Mouse (Mus musculus) kidney, adult 2 months (tissue): ENCODE measurements around the gene Apobec1.

Source experiments
- CTCF ChIP-seq: fragments of 200-500 bp; conservative IDR thresholded peaks from 2 replicates; pipeline ENCODE4 v1.5.1; 2011; ENCODE audit warnings: low read depth, mild to moderate bottlenecking, control low read depth, low read length, moderate library complexity, mixed read lengths; ENCODE audit not compliant: insufficient read depth, insufficient read length
- POLR2A ChIP-seq: fragments of 200-500 bp; IDR thresholded peaks from one replicate; pipeline ENCODE4 v1.6.1; 2011; ENCODE audit warnings: low read depth, low read length, control low read depth

DNA sequence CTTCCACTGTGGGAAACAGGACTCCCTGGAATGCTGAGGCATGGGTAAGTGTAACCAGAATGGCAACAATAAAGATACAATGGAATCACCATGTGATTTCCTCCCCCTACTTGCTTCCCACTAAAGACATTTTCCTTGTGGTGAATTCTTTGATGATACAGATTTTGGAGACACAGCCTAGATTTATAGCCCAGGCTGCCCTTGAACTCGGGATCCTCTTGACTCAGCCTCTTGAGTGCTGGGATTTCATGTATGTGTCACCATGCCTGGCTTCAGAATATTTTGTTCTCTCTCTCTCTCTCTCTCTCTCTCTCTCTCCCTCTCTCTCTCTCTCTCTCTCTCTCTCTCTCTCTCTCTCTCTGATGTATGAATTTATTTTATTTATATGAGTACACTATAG, 23.2 kb downstream of the Apobec1 start:
- no peak for TF ChIP-seq CTCF
- no peak for TF ChIP-seq POLR2A
